Mouse (Mus musculus): Measurements from ENCODE around the gene Tc2n. TPM values are rescaled to one million over a fixed set of nuclear protein-coding genes. Genes with fewer than 3 reads are reported as not detected.

Tc2n gene
- total RNA-seq, 2 experiments from 2014 or later, result 0.25 TPM; not detected in 1

Other genes starting within 250 kb of the Tc2n start
- 1 to 10 TPM; 5.4 to 5.5 TPM for gene Fbln5, start 100.5 kb upstream of the Tc2n start, total RNA-seq (2021)
- 10 to 100 TPM; 26.1 to 28.6 TPM for gene Trip11, start 194.7 kb upstream of the Tc2n start, total RNA-seq (2021)
- 10 to 100 TPM; 19.3 to 20.4 TPM for gene Atxn3, start 239.7 kb upstream of the Tc2n start, total RNA-seq (2021)

Measured in layer of hippocampus, postnatal 25 days (tissue).